Mouse (Mus musculus): ENCODE measurements around the gene Trim5. TPM values are rescaled to one million over a fixed set of nuclear protein-coding genes. Genes with fewer than 3 reads are reported as not detected.

Gene Trim5
- 0.09 and 0.19 TPM in 2 replicates for polyA plus RNA-seq (2012; rRNA removed; ENCODE audit: low replicate concordance)

GRCm38 (mm10) chr7:104287576-104288443, at the start of gene Trim5:
TSS of gene Trim5 (minus strand) at chr7:104288094.

DNA sequence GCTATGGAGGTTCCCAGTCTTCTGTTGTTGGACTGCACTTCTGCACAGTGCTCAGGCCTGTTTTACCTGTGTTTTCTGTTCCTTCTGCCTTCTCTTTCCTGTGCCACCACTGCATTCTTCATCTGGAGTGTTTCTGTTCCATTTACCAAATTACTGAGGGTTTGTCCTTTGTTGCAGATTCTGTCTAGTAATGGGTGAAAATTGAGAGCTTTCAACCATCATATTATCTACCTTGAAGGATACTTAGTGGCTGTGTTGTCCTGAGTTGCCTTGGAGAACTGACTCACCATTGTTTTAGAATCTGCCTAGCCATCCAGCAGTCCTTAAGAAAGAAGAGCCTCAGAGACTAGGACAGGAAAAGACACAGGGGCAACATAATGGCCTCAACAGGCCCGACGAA, 41.3 kb upstream of the Trim5 start, which contains the start of gene Trim34b:
Trim34b (plus strand) TSS at position 301 of the 400 bp plus-strand sequence.

DNA sequence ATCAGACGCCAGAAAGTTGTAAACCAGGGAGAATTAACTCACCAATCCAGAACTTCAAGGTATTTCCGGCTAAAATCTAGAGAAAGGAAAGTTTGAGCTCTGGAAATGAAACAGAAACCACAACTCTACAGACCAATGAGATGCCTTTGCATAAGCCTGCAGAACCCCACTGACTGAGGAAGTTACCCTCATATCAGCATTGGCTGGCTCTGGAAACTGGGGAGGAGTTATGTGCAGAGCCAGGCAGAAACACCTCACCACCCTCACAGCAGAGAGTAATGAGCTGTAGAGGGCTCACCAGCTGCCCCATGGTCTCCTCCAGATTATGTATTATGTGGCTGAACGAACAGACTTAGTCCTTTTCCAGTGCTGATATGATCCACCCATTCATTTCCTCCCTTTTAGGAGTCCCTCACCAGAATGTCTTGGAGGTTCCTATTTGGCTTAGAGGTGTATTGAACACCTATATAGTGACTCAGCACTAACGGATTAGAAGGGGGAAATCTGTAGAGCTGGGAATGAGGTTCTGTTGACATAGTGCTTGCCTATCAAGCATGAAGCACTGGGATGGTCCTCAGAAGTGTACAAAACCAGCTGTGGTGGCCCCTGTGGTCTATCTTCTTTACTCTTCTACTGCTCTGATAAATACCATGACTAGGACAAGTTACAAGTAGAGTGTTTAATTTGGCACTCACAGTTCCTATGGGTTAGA, 27.6 kb upstream of the Trim5 start, which contains the start of gene Trim12a:
Trim12a (minus strand) TSS at position 98 of the 712 bp plus-strand sequence.

GRCm38 (mm10) chr7:104244287-104245181, 43.4 kb downstream of the Trim5 start, which contains the start of gene Trim34a:
TSS of gene Trim34a (plus strand) at chr7:104244457.

DNA sequence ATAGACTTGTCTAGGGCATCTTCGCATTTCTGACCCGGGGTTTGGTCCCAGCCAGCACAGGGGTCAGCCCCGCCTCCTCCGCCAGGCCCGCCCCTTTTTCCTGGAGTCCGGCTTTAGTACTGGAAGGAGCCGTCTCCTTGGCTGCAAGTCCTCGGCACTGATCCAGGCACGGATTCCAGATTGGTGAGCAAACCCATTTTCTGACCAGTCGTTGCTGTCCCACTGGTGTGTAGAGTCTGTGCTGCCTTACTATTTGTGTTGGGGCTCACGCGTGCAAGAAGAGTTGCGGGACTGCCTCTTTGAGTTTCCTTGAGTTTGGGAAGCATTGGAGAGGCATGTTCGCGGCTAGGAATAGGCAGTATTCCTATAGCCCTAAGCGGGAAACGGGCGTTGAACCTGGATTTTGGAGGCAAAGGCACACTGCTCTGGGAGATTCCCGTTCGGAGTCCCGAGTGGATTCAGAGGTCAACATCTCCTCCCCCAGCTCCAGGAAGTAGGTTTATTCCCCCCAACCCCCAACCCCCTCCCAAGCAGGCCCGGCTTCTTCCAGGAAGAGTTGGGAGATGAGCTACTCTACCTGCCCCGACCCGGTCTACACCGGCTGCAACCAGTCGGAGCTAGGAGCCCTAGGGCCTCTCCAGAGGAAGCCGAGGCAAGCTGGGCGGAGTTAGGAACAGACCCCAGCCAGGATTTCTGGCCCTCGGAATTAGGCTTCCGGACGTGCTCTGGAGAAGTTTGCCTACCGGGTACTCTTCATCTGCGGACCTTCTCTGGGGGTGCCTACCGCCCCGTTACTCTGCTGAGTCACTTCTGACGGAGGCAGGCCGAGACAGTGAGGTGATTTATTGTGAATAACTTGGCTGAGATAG, 69.0 kb downstream of the Trim5 start, which contains the start of gene Trim6:
Trim6 (plus strand) TSS at position 93 of the 869 bp plus-strand sequence.

Other genes with a start within 250 kb of the Trim5 start
- not detected in 2 replicates for gene Olfr642, start 235.4 kb downstream of the Trim5 start, polyA plus RNA-seq (2012; rRNA removed; ENCODE audit: low replicate concordance)
- not detected in 2 replicates for gene 4930516K23Rik, start 226.6 kb downstream of the Trim5 start, polyA plus RNA-seq (2012; rRNA removed; ENCODE audit: low replicate concordance)
- gene Olfr644, start 216.2 kb downstream of the Trim5 start, polyA plus RNA-seq (2012; rRNA removed; ENCODE audit: low replicate concordance), result not detected in 2 replicates
- gene Olfr645, start 202.6 kb downstream of the Trim5 start, polyA plus RNA-seq (2012; rRNA removed; ENCODE audit: low replicate concordance), result not detected in 2 replicates
- gene Olfr646, start 183.2 kb downstream of the Trim5 start, polyA plus RNA-seq (2012; rRNA removed; ENCODE audit: low replicate concordance), result not detected in 2 replicates
- not detected in 2 replicates for gene Ubqln5, start 158.3 kb downstream of the Trim5 start, polyA plus RNA-seq (2012; rRNA removed; ENCODE audit: low replicate concordance)
- gene Olfr643, start 150.7 kb downstream of the Trim5 start, polyA plus RNA-seq (2012; rRNA removed; ENCODE audit: low replicate concordance), result not detected in 2 replicates
- gene Ubqln3, start 144.8 kb downstream of the Trim5 start, polyA plus RNA-seq (2012; rRNA removed; ENCODE audit: low replicate concordance), result not detected in 2 replicates
- gene Ubqlnl, start 137.5 kb downstream of the Trim5 start, polyA plus RNA-seq (2012; rRNA removed; ENCODE audit: low replicate concordance), result not detected in 2 replicates
- gene Olfm5, start 123.3 kb downstream of the Trim5 start, polyA plus RNA-seq (2012; rRNA removed; ENCODE audit: low replicate concordance), result not detected in 2 replicates
- not detected in 2 replicates for gene Olfr648, start 104.7 kb downstream of the Trim5 start, polyA plus RNA-seq (2012; rRNA removed; ENCODE audit: low replicate concordance)
- not detected in 2 replicates for gene Olfr649, start 92.1 kb downstream of the Trim5 start, polyA plus RNA-seq (2012; rRNA removed; ENCODE audit: low replicate concordance)
- gene Trim6, start 69.3 kb downstream of the Trim5 start, polyA plus RNA-seq (2012; rRNA removed; ENCODE audit: low replicate concordance), result 0.24 and 0.58 TPM in 2 replicates
- 2.1 and 2.6 TPM in 2 replicates for gene Trim34a, start 43.6 kb downstream of the Trim5 start, polyA plus RNA-seq (2012; rRNA removed; ENCODE audit: low replicate concordance)
- gene Trim12a, start 27.4 kb upstream of the Trim5 start, polyA plus RNA-seq (2012; rRNA removed; ENCODE audit: low replicate concordance), result 1.3 and 1.9 TPM in 2 replicates
- gene Trim34b, start 41.4 kb upstream of the Trim5 start, polyA plus RNA-seq (2012; rRNA removed; ENCODE audit: low replicate concordance), result 0.05 and 1.1 TPM in 2 replicates
- gene Trim12c, start 65.3 kb upstream of the Trim5 start, polyA plus RNA-seq (2012; rRNA removed; ENCODE audit: low replicate concordance), result 0.91 and 1.3 TPM in 2 replicates
- 0.05 TPM in 1 of 2 replicates, not detected in the other for gene Trim30b, start 81.8 kb upstream of the Trim5 start, polyA plus RNA-seq (2012; rRNA removed; ENCODE audit: low replicate concordance)
- gene Trim30c, start 112.7 kb upstream of the Trim5 start, polyA plus RNA-seq (2012; rRNA removed; ENCODE audit: low replicate concordance), result not detected in 2 replicates
- 0.40 and 0.83 TPM in 2 replicates for gene Trim30a, start 177.1 kb upstream of the Trim5 start, polyA plus RNA-seq (2012; rRNA removed; ENCODE audit: low replicate concordance)
- gene Trim30d, start 219.8 kb upstream of the Trim5 start, polyA plus RNA-seq (2012; rRNA removed; ENCODE audit: low replicate concordance), result 2.6 TPM in 2 replicates

Data from duodenum, adult 2 months (tissue).